Mouse (Mus musculus) forebrain, embryonic 12.5 days (tissue): ENCODE measurements around the gene Dhx57. TPM values are rescaled to one million over a fixed set of nuclear protein-coding genes. Genes with fewer than 3 reads are reported as not detected.

ENCODE experiments used
- ATAC-seq: fragments of 200-750 bp; cut with Nextera tagmentation; 2 replicates; pipeline ENCODE4 v1.8.0; 2017; ENCODE audit warnings: moderate TSS enrichment; ENCODE audit not compliant: low FRiP score
- H3K27ac ChIP-seq: fragments of 300-500 bp; sonication (generic); 2 replicates; pipeline ENCODE4 v1.5.1; 2016; ENCODE audit warnings: mild to moderate bottlenecking
- H3K27me3 ChIP-seq: fragments of 300-500 bp; sonication (generic); 2 replicates; pipeline ENCODE4 v1.6.1; 2016; ENCODE audit warnings: mild to moderate bottlenecking
- H3K36me3 ChIP-seq: fragments of 300-500 bp; sonication (generic); replicated peaks from 2 replicates; pipeline ENCODE4 v1.6.1; 2016; ENCODE audit warnings: mild to moderate bottlenecking
- H3K4me1 ChIP-seq: fragments of 300-500 bp; sonication (generic); 2 replicates; pipeline ENCODE4 v1.6.1; 2016
- H3K4me2 ChIP-seq: fragments of 300-500 bp; sonication (generic); 2 replicates; pipeline ENCODE4 v1.6.1; 2016; ENCODE audit warnings: mild to moderate bottlenecking, moderate library complexity
- H3K4me3 ChIP-seq: fragments of 300-500 bp; sonication (generic); replicated peaks from 2 replicates; pipeline ENCODE4 v1.5.1; 2016; ENCODE audit warnings: mild to moderate bottlenecking
- H3K9ac ChIP-seq: fragments of 300-500 bp; sonication (generic); 2 replicates; pipeline ENCODE4 v1.6.1; 2016; ENCODE audit warnings: mild to moderate bottlenecking
- H3K9me3 ChIP-seq: fragments of 300-500 bp; sonication (generic); 2 replicates; pipeline ENCODE4 v1.6.1; 2016
- WGBS: fragments of 180-500 bp; shearing (Covaris S2); methylation state at CpG from one replicate; pipeline ENCODE4 v1.1.7; 2016; 5-methylcytosine and 5-hydroxymethylcytosine counted together
- polyA plus RNA-seq: library from polyadenylated mRNA; unstranded; fragments of >200 nt; fragmentation: Nextera tagmentation; extraction: Ambion mirVana; gene quantifications from 2 replicates; pipeline ENCODE4 v1.2.1, GENCODE M21; 2016

Dhx57 gene
- polyA plus RNA-seq, result 31.3 and 33.0 TPM in 2 replicates

DNA sequence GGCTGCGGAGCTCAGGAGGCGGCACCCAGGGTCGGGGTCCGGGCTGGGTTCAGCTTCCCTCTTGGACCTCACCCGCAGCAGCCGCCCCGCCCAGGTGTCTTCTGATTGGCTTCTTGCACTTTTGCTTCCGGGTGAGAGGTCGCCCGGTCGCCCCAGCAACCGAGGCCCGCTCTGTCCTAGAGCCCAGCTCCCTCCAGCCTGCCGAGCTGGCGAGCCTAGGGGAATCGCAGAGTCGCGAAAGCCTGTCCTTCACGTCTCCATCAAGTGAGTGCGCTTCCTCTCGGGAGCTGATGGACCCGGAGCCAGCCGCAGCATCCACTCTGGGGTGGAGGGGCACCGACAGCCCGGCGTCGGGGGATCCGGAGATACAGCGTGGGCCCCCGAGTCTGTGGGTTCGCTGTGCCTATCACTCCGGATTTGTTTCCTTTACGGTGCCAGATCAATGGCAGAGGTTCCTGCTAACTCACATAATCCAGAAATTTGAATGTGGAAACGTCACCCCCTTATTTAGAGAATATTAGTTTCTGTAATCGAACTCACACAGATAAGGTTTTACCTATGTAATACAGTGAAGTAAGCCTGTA is at the start of gene Dhx57, which contains the start of gene Morn2:
Gene Dhx57 (minus strand): TSS at position 403 of the 584 bp plus-strand sequence.
Gene Morn2 (plus strand): TSS at position 130 of the 584 bp plus-strand sequence.
- under 1% methylated on average over 35 of the region's 35 CpGs for WGBS

GRCm38 (mm10) chr17:80332386-80332785 is 42.1 kb upstream of the Dhx57 start:
- no peak for ATAC-seq
- no peak overlapping the region for H3K4me2 ChIP-seq
- H3K9ac ChIP-seq, result no peak overlapping the region
- H3K4me3 ChIP-seq, result no peak overlapping the region
- H3K4me1 ChIP-seq, result no peaks in the 10 kb centered on the region
- H3K27me3 ChIP-seq, result no peaks in the 10 kb centered on the region
- no peak overlapping the region for H3K27ac ChIP-seq
- H3K9me3 ChIP-seq, result no peaks in the 10 kb centered on the region
- no peaks in the 10 kb centered on the region for H3K36me3 ChIP-seq
- 75% methylated on average over 2 of the region's 2 CpGs for WGBS

More for the DNA sequence above, at the start of gene Dhx57, which contains the start of gene Morn2:
- peak within 1 kb of the TSS; percentile 89 for H3K27ac ChIP-seq
- no peaks in the 10 kb centered on the region for H3K9me3 ChIP-seq
- H3K36me3 ChIP-seq, result no peaks in the 10 kb centered on the region
- peak within 1 kb of the TSS; percentile 63 for H3K4me2 ChIP-seq
- peak within 1 kb of the TSS; percentile 94 for H3K4me3 ChIP-seq
- H3K27me3 ChIP-seq, result no peaks in the 10 kb centered on the region
- ATAC-seq, result peak; percentile 99
- H3K4me1 ChIP-seq, result peaks cover 11% of the 10 kb centered on the region
- H3K9ac ChIP-seq, result peak within 1 kb of the TSS; percentile 94

GRCm38 (mm10) chr17:80326431-80326830 is 36.2 kb upstream of the Dhx57 start:
- no peak overlapping the region for H3K4me3 ChIP-seq
- WGBS, result 75% methylated on average over 3 of the region's 3 CpGs

GRCm38 (mm10) chr17:80325456-80325855 is 35.2 kb upstream of the Dhx57 start:
- H3K36me3 ChIP-seq, result no peaks in the 10 kb centered on the region
- no peak overlapping the region for H3K4me2 ChIP-seq
- no peak overlapping the region for H3K4me3 ChIP-seq
- H3K27ac ChIP-seq, result no peak overlapping the region
- ATAC-seq, result no peak
- no peaks in the 10 kb centered on the region for H3K4me1 ChIP-seq
- 89% methylated on average over 5 of the region's 5 CpGs for WGBS
- H3K9ac ChIP-seq, result no peak overlapping the region
- H3K27me3 ChIP-seq, result no peaks in the 10 kb centered on the region
- no peaks in the 10 kb centered on the region for H3K9me3 ChIP-seq

More at GRCm38 (mm10) chr17:80326431-80326830, 36.2 kb upstream of the Dhx57 start:
- H3K4me2 ChIP-seq, result no peak overlapping the region
- H3K9me3 ChIP-seq, result no peaks in the 10 kb centered on the region
- no peaks in the 10 kb centered on the region for H3K4me1 ChIP-seq
- ATAC-seq, result no peak
- H3K27me3 ChIP-seq, result no peaks in the 10 kb centered on the region
- H3K9ac ChIP-seq, result no peak overlapping the region
- H3K27ac ChIP-seq, result no peak overlapping the region
- no peaks in the 10 kb centered on the region for H3K36me3 ChIP-seq

DNA sequence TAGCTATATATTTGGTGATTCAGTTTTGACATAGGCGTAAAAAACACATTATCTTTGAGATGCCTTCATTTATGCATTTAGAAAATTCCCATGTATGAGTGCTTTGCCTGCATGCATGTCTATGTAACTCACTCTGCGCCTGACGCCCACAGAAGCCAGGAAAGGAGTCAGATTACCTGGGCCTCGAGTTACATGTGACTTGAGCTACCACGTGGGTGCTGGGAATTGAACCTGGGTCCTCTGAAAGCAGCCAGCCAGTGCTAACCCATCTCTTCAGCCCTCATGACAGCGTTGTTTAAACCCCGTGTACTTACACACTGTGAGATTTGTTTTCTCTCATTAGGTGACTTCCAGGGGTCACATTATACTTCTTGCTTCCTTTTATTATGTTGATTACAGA is 34.2 kb upstream of the Dhx57 start:
- no peak overlapping the region for H3K9ac ChIP-seq
- no peaks in the 10 kb centered on the region for H3K36me3 ChIP-seq
- H3K4me3 ChIP-seq, result no peak overlapping the region
- H3K27ac ChIP-seq, result no peak overlapping the region
- no peak overlapping the region for H3K4me2 ChIP-seq
- H3K4me1 ChIP-seq, result no peaks in the 10 kb centered on the region
- WGBS, result 84% methylated on average over 7 of the region's 7 CpGs
- H3K27me3 ChIP-seq, result no peaks in the 10 kb centered on the region
- ATAC-seq, result no peak
- H3K9me3 ChIP-seq, result no peaks in the 10 kb centered on the region

- Histone ChIP-seq H3K36me3 (no peaks in the 10 kb centered on the region), H3K4me2 (no peak overlapping the region), H3K27ac (no peak overlapping the region), H3K27me3 (no peaks in the 10 kb centered on the region), H3K4me3 (no peak overlapping the region), H3K4me1 (no peaks in the 10 kb centered on the region), H3K9me3 (no peaks in the 10 kb centered on the region), H3K9ac (no peak overlapping the region)
- ATAC-seq, result no peak
- 75% methylated on average over 8 of the region's 8 CpGs for WGBS
Measured at GRCm38 (mm10) chr17:80323658-80324057, 33.4 kb upstream of the Dhx57 start.

- no peak for ATAC-seq
- 85% methylated on average over 4 of the region's 4 CpGs for WGBS
- no peak overlapping the region for H3K4me2 ChIP-seq
- H3K9ac ChIP-seq, result no peak overlapping the region
- H3K27me3 ChIP-seq, result no peaks in the 10 kb centered on the region
- H3K4me1 ChIP-seq, result no peaks in the 10 kb centered on the region
- no peaks in the 10 kb centered on the region for H3K9me3 ChIP-seq
- no peak overlapping the region for H3K4me3 ChIP-seq
- H3K36me3 ChIP-seq, result no peaks in the 10 kb centered on the region
- no peak overlapping the region for H3K27ac ChIP-seq
Measured at GRCm38 (mm10) chr17:80323015-80323414, 32.7 kb upstream of the Dhx57 start.

GRCm38 (mm10) chr17:80322228-80322627 is 32.0 kb upstream of the Dhx57 start:
- 89% methylated on average over 6 of the region's 6 CpGs for WGBS
- Histone ChIP-seq H3K4me2 (no peak overlapping the region), H3K36me3 (no peaks in the 10 kb centered on the region), H3K27ac (no peak overlapping the region), H3K4me1 (no peaks in the 10 kb centered on the region), H3K9me3 (no peaks in the 10 kb centered on the region), H3K27me3 (no peaks in the 10 kb centered on the region), H3K4me3 (no peak overlapping the region), H3K9ac (no peak overlapping the region)
- ATAC-seq, result no peak

DNA sequence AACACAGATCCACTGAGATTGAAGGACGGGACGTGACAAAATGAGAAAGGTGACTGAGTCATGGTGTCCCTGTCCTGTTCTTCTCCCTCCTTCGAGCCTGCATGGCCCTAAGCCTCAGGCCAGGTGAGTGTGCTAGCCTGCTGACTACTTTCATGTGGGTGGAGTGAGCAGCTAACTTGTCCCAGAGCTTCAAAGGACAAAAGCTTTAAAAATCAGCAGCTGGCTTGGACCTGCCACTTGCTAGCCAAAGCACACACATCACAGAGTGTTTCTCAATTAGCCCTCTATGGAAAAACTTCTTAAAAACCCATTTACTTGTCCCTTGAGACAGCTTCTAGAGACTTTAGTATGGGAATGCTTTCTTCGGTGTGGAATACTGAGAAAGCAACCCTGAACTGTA is 22.1 kb upstream of the Dhx57 start:
- no peak for ATAC-seq
- Histone ChIP-seq H3K9ac (no peak overlapping the region), H3K4me1 (peaks cover 14% of the 10 kb centered on the region; the same call in 1 of the 2 replicates), H3K4me3 (no peak overlapping the region), H3K9me3 (no peaks in the 10 kb centered on the region), H3K4me2 (no peak overlapping the region), H3K27ac (no peak overlapping the region), H3K36me3 (no peaks in the 10 kb centered on the region), H3K27me3 (no peaks in the 10 kb centered on the region)
- WGBS, result 86% methylated on average over 4 of the region's 4 CpGs

GRCm38 (mm10) chr17:80311761-80312160 is 21.5 kb upstream of the Dhx57 start:
- 52% methylated on average over 9 of the region's 9 CpGs for WGBS
- H3K4me1 ChIP-seq, result peaks cover 18% of the 10 kb centered on the region; the same call in 1 of the 2 replicates
- ATAC-seq, result no peak
- no peaks in the 10 kb centered on the region for H3K27me3 ChIP-seq
- no peak overlapping the region for H3K9ac ChIP-seq
- no peak overlapping the region for H3K27ac ChIP-seq
- H3K4me3 ChIP-seq, result no peak overlapping the region
- no peak overlapping the region for H3K4me2 ChIP-seq
- H3K9me3 ChIP-seq, result no peaks in the 10 kb centered on the region
- no peaks in the 10 kb centered on the region for H3K36me3 ChIP-seq

- no peak within 1 kb of the TSS for H3K4me2 ChIP-seq
- no peak within 1 kb of the TSS for H3K4me3 ChIP-seq
- 89% methylated on average over 1 of the region's 1 CpGs for WGBS
- H3K9me3 ChIP-seq, result no peaks in the 10 kb centered on the region
- no peaks in the 10 kb centered on the region for H3K27me3 ChIP-seq
- no peak within 1 kb of the TSS for H3K27ac ChIP-seq
- no peaks in the 10 kb centered on the region for H3K36me3 ChIP-seq
- no peak for ATAC-seq
- H3K4me1 ChIP-seq, result peaks cover 18% of the 10 kb centered on the region; the same call in 1 of the 2 replicates
- no peak within 1 kb of the TSS for H3K9ac ChIP-seq
Measured at GRCm38 (mm10) chr17:80307251-80307650, 17.0 kb upstream of the Dhx57 start, which contains the start of gene Arhgef33. Gene Arhgef33, plus strand, starts transcription at chr17:80307407.

DNA sequence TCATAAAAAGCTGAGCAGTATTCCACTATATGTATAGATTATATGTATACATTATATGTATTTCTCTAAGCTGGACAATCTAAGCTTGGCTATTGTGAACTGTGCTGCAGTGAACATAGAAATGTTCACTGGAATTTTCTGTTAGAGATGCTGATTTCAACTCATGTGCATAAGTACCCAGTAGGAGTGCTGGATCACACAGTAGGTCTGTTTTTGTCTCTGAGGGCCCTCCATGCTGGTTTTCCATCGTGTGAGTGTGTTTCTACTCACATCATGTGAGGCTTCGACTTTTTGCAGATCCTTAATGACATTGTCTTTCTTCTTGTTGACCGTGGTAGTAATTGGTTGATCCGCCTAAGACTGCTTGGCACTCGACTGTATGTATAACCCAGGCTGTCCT is 8.6 kb upstream of the Dhx57 start:
- WGBS, result 90% methylated on average over 5 of the region's 5 CpGs
- no peaks in the 10 kb centered on the region for H3K36me3 ChIP-seq
- no peak overlapping the region for H3K4me2 ChIP-seq
- no peak for ATAC-seq
- no peak overlapping the region for H3K4me3 ChIP-seq
- no peaks in the 10 kb centered on the region for H3K9me3 ChIP-seq
- no peaks in the 10 kb centered on the region for H3K4me1 ChIP-seq
- H3K9ac ChIP-seq, result no peak overlapping the region
- H3K27ac ChIP-seq, result no peak overlapping the region
- H3K27me3 ChIP-seq, result no peaks in the 10 kb centered on the region

DNA sequence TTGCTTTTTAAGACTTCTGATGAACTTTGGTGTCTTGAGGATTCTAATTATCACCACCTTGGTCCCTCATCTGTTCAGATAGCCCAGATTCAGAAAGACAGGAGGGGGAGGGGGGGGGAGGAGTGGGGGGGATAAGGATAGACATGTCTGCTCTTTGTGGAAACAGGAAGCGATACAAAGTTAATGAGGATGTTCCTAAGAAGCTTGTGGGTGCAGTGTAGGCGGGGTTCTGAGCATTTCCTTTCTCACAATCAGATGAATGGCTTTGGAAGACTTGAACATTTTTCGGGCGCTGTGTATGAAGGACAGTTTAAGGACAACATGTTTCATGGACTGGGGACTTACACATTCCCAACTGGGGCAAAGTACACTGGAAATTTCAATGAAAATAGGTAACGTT is 5.0 kb upstream of the Dhx57 start:
- H3K9ac ChIP-seq, result no peak overlapping the region
- 94% methylated on average over 5 of the region's 5 CpGs for WGBS
- H3K4me2 ChIP-seq, result no peak overlapping the region
- H3K4me1 ChIP-seq, result no peaks in the 10 kb centered on the region
- H3K36me3 ChIP-seq, result no peaks in the 10 kb centered on the region
- no peaks in the 10 kb centered on the region for H3K27me3 ChIP-seq
- ATAC-seq, result no peak
- H3K9me3 ChIP-seq, result no peaks in the 10 kb centered on the region
- H3K4me3 ChIP-seq, result no peak overlapping the region
- H3K27ac ChIP-seq, result no peak overlapping the region
